Mouse (Mus musculus): ENCODE measurements around the gene Gpam.
"Not testable (repeated sequence)": the region's sequence is repeated elsewhere in the genome, so short reads cannot be mapped to it uniquely, and the experiment has no call there.

The Gpam gene

DNA sequence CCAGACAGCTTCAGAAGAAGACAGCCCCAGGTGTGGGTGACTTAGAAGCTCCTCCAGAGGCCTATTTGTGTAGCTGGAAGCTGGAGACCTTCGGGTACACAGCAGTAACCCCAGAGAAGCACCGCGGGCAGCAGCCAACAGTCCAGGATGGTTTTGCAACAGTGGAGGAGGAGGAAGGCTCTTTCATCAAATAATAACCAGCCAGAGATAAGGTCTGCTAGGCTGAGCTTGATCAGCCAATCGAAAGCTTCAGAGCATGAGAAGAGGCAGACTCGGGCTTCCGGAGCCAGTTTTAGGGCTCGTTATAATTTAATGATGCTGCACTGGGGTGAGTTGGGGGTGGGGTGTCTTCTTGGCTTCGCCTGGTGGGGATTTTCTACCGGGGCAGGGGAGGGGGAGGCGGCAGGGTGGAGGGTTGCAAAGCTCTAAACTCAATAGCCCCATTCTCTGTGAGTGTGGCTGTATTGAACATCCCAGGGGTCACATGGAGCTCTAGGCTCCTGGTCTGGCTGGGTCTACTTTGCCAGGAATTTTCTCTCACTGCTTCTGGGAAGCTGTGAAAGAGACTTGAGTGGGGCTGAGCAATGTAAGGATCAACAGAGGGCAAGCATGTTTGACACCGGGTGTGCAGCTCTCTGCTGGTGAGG is at the start of gene Gpam:
TSS of gene Gpam (minus strand) at position 167 of the 647 bp plus-strand sequence.
- DNase-seq (ENCODE audit: low read depth, low spot score), result no peak

DNA sequence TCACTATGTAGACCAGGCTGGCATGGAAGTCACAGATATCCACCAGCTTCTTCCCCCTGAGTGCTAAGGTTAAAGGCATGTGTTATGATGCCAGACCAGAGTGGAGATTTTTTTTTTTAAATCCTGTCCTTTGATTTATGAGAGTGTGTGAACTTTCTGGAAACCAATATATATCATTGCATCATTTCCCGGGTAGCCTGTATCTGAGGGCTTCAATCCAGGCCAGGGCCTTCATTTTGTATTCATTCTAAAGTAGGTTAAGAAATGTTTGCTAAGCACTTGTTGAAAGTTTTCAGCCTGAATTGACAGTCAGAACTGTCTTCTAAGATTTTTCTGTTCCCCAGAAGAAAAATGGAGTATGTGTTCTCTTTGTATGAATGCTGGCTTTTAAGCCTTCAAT is 44.5 kb upstream of the Gpam start:
- DNase-seq (ENCODE audit: low read depth, low spot score), result no peak

DNA sequence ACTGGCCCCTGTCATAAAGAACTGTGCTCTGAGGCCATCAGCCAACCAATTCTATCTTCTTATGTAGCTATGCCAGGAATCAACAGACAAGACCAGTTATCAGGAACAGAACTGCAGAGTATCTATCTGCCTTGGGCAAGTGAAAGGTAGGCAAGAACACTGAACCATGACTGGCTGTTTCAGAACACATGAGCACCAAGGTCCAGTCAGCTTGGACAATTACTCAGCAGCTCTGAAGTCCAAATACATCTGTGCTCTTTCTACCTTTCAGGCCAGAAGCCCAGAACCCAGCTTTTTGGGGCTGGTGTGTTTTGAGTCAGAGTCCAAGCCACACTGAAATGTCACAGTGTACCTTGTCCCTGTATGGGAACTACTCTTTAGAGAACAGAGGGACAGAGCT is 43.4 kb upstream of the Gpam start:
- DNase-seq (ENCODE audit: low read depth, low spot score), result no peak

DNA sequence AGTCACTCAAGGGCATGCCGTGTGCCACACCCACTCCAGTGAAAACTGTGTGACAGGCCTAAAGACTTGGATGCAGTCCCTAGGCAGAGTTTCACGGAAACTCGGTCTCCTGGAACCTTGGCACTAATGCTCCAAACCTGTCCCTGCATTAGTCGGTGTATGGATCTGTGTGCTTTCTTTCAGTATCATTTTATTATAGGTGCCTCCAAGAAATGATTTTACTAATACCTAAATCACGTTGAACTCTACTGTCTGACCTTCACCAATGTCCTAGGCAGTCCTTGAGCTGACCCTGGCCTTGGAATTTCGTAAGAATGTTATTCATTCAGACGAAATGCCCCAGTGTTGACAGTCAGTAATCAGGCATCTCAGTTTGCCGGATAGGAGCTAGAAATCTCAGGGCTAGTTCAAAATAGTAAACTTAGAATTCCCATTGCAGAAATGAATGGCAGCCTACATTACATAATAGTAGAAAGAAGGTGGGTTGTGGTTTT is 42.2 kb upstream of the Gpam start:
- DNase-seq (ENCODE audit: low read depth, low spot score), result not testable (repeated sequence)

DNA sequence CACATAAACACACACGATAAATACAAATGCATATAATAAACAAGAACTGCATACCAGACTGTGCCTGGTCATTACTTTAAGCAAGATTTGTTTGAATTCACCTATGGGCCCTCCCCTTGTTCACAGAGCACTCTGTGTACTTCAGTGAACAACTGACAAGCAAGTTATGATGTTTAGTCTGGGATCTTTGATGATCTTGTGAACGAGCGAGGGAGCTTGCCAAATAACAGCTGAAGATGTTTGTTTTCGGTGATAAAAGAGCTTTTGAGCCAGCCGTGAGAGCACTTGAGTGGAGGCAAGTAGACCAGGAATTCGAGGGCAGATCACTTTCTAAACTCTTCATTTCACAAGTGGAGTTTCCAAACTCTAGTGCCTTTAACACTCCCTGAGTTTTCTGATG is 41.3 kb upstream of the Gpam start:
- DNase-seq (ENCODE audit: low read depth, low spot score), result no peak

DNA sequence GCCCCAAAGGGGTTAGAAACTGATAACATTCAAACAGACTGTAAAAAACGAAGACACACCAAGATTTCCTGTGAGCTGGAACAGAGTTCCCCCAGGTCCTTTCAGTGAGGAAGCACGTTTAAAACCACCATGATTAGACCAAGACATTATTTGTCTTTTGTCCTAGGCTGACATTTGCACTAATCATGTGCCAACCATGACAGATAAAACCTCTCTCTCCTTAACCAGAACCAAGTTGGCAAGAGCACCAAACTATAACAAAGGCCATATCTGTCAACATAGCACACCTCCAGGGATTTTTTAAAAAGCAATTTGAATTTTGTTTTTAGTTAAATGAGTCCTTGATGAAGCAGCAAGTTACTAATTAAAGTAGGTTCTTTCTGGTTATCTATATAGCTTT is 40.7 kb upstream of the Gpam start:
- DNase-seq (ENCODE audit: low read depth, low spot score), result no peak

DNA sequence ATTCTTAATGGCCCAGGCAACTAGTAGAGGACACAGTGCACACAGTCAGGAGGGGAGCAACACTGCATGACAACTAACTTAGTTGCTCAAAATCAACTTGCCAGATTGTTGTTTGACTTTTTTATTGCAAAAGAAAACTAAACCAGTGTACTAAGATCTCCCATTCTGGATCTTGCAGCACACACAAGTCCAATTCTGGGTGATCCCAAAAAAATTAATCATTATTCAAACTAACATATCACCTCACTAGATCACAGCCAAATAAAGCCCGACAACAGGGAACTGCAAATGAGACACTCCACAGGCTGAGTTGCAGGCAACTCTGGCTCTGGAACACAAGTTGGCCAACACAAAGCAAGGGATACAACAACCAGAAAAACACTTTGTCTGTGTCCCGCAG is 39.7 kb upstream of the Gpam start:
- DNase-seq (ENCODE audit: low read depth, low spot score), result no peak

DNA sequence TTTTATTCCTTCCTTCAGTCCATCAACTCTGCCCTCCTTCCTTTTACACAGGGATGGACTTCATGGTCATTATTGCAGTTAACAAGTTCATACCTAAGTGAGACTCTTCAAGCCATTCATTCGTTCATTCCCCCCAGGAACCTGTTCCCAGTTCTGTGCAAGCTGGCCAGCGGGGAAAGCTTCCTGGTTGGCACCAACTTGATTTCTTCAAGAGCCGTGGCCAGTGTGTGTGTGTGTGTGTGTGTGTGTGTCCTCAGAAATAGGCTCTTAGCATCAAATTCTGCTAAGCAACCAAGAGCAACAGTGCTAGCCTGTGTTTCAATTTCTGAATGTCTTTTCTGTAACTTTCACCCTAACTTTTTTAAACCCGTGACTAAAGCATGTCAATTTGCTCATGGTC is 38.9 kb upstream of the Gpam start:
- DNase-seq (ENCODE audit: low read depth, low spot score), result no peak

DNA sequence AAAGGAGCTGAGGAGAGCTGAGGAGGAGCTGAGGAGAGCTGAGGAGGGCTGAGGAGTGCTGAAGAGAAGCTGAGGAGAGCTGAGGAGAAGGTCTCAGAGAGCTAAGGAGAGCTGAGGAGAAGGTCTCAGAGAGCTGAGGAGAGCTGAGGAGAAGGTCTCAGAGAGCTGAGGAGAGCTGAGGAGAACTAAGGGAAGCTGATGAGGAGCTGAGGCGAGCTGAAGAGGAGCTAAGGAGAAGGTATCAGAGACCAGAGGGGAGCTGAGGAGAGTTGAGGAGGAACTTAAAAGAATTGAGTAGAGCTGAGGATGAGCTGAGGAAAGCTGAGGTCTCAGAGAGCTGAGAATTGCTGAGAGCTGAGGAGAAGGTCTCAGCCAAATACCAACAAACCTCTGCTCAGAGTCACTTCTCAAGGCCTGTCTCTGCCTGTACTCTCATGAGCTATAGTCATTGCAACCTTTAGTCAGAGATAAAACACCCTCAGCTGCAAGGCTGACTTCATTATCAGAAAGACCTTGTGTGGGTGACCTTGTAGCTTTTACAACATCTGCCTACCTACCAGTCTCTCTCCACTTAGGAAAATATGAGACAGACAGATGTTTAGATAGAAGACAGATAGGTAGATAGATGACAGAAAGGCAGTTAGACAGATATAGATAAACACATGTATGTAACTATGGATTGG is 38.3 kb upstream of the Gpam start:
- no peak for DNase-seq (ENCODE audit: low read depth, low spot score)

DNA sequence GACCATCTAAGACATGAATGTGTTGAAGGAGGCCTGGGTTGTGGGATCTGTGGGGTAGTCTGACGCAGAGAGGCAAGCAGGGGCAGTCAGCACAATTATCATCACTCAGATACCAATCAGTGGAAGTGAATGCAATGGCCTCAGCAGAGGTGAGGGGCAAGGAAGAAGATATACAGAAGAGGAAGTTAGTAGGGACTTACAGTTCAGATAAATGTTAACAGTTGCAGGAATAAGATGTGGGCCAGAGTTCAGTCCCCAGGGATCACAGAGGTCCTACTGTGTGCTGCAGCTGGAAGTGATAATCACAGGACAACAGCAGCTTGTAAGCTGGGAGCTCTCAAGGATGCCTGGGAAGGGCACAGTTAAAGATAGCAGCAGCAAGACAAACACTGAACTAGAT is 37.1 kb upstream of the Gpam start:
- no peak for DNase-seq (ENCODE audit: low read depth, low spot score)

DNA sequence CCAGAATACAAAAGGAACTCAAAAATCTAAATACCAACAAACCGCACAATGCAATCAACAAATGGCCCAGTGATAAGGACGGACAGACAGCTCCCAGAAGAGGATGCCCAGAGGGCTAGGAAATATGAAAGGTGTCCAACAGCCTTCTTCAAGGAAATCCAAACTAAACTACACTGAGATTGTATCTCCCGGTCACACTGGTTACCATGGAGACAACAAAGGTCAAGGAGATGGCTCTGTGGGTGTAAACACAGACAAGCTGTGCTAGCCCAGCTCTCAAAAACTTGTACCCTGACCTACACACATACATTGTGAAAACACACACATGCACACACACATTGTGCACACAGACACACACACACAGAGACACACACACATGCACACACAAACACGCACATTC is 35.2 kb upstream of the Gpam start:
- no peak for DNase-seq (ENCODE audit: low read depth, low spot score)

DNA sequence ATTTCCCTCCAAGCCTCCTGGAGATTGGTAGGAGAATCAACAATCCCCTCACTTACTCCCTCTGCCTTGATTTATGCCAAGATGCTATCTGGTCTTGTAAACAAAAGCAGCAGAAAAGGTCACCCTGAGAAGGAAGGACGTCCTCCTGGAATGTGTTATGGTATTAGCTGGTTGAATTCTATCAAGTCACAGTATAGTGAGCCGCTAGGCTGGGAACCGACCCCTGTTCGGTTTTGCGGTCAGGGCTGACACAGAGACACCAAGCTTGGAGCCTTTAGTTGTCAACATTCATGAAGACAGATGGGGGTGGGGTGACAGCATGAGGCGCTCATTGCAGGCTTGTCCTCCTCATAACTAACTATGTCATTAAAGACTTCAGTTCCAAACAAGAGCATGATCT is 32.8 kb upstream of the Gpam start:
- DNase-seq (ENCODE audit: low read depth, low spot score), result no peak

DNA sequence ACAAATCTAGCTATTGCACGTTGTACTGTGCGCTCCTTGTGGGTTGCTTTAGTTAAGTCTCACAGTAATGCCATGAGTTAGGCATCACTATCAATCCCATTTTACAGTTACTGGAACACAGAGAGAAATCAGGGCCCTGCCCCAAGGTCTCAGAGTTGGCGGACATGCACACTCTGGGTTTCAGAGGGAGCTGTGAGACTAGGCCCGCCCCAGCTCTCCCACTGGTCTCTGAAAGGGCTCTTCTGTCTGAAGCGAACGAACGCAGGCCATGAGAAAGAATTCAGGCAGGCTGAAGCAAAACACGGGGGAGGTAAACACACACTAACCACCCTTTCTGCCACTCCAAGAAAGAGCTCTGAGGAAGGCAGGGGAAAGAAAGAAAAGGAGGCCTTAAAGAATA is 31.6 kb upstream of the Gpam start:
- DNase-seq (ENCODE audit: low read depth, low spot score), result no peak

DNA sequence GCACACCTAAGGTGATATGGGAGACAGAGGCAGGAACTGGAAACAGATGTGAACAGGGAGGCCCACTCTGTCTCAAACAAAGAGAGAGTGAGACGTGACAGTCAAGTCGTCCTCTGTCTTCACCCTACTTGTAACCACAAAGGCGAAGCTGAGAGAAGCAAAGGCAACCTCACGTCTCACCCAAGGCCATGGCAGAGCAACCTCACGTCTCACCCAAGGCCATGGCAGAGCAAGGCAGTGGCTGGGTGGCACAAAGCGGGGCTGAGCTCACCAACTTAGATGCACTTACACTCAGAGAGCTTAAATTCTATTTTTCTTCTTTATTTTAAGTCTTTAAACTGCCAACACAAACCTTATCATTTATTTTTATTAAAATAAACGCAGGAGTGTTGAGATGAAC is 30.0 kb upstream of the Gpam start:
- no peak for DNase-seq (ENCODE audit: low read depth, low spot score)

DNA sequence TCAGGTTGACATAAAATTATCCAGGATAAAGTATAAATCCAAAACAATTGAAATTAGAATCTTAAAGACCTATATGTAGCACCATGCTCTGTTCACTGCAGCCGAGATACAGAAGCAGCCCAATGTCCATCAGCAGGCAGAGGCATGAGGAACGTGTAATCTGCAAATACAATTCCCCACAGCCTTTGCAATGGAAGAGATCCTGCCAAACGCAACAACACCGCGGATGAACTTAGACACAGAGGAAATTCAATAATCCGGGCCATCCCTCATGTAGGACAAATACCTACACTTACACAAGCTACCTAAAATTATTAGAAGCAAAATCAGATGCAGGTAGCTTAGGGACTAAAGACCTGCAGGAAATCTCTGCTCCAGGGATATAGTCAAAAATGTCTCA is 25.9 kb upstream of the Gpam start:
- no peak for DNase-seq (ENCODE audit: low read depth, low spot score)

DNA sequence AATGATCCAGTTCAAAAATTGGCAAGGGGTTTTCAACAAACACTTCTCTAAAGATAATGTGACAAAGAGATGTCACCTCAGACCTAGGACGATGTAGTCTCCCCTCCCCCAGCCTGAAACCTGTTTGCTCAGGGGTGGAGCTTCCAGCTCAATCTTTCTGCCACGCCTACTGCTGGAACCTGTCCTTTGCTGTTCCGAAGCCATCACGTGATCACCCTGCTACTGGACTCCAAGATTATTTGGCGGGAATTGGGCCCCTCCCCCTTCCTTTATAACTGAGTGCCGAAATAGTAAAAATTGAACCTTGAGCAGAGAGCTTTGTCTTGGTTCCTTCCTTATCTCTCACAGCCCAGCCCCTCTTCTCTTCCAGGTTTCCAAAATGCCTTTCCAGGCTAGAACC is 25.2 kb upstream of the Gpam start:
- DNase-seq (ENCODE audit: low read depth, low spot score), result not testable (repeated sequence)

DNA sequence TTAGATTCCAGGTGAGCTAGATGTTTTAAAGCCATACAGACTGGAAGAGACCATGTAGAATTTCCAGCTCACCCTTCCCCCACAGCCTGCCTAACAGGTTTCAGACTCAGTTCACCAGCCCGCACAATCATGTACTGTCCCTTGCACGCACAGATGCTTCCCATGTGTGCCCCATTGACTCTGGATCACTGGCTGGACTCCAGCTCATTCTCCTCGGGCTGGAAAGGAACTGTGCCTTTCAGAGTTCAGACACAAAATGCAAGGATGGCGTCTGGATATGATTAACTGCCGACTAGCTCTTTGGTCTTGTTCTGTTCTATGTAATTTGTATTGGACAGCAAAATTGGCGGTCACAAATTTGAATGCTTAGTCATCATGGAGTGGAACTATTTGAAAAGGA is 22.6 kb upstream of the Gpam start:
- DNase-seq (ENCODE audit: low read depth, low spot score), result no peak

DNA sequence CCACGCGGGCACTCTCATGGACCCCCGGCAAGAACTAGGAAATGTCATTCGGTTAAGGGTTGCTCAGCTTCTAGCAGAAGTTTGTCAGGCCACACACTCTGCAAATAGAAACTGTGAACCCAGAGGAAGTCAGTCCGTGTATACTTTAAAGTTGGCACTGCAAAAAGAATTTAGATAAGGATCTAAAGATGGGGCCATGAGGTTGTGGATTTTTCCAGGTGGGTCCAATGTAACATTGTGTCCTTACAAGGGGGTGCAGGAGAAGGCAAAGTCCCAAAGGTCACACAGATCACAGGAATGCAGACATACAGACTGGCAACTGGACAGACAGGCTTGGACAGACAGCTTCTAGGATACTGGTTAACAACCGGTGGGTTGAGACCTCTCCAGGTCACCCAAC is 21.1 kb upstream of the Gpam start:
- DNase-seq (ENCODE audit: low read depth, low spot score), result no peak

DNA sequence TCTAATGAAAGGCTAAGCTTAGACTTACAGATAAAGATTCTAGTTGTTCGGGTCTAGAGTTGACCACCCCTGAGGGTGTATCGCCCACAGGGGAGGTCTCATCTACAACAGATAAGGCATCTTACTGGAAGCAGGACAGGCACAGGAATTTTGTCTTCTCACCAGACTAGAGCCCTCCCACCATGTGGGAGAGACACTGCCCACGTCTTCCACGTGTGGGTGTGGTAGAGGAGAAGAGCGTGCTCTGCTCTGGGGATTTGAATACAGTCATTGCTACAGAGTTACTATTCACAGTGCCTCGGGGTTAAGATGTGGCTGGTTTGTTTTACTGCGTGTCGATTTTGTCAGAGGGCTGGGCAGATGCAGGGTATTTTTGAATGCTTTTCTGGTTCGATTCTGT is 20.5 kb upstream of the Gpam start:
- no peak for DNase-seq (ENCODE audit: low read depth, low spot score)

DNA sequence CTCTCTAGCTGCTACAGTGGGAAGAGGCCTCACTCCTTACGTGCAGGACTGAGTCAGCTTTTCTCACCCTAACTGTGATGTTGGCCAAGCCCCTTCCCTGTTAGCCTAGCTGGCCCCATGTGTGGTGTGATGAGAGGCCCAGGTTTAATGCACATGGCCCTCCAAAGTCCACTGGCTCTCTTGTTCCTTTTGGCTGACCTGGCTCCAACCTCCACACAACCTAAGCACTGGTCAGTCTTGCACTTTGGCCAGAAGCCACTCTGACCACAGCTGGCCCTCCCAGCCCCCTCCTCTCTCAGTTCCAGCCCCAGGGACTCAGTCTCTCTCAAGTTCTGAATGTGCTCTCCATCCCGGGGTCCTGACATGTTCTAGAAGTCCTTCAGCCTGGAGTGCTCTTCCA is 18.1 kb upstream of the Gpam start:
- no peak for DNase-seq (ENCODE audit: low read depth, low spot score)

DNA sequence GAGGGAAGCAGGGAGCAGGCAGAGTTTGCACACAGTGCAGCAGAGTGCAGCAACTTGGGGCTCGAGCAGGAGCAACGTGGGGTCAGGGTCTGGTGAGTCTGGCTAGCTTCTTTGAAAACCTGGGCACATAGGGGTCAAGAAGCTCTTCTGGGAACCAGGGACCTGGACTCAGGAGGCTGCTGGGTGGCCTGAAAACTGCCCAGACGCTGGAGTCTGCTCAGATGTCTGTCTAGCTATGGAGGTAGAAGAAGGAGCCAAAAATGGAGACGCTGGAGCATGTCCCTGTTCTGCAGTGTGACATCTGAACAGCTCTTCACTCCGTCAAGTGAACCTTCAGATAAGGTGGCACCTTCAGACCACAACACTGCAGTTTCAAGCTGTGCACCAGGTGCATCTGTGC is 17.7 kb upstream of the Gpam start:
- no peak for DNase-seq (ENCODE audit: low read depth, low spot score)

DNA sequence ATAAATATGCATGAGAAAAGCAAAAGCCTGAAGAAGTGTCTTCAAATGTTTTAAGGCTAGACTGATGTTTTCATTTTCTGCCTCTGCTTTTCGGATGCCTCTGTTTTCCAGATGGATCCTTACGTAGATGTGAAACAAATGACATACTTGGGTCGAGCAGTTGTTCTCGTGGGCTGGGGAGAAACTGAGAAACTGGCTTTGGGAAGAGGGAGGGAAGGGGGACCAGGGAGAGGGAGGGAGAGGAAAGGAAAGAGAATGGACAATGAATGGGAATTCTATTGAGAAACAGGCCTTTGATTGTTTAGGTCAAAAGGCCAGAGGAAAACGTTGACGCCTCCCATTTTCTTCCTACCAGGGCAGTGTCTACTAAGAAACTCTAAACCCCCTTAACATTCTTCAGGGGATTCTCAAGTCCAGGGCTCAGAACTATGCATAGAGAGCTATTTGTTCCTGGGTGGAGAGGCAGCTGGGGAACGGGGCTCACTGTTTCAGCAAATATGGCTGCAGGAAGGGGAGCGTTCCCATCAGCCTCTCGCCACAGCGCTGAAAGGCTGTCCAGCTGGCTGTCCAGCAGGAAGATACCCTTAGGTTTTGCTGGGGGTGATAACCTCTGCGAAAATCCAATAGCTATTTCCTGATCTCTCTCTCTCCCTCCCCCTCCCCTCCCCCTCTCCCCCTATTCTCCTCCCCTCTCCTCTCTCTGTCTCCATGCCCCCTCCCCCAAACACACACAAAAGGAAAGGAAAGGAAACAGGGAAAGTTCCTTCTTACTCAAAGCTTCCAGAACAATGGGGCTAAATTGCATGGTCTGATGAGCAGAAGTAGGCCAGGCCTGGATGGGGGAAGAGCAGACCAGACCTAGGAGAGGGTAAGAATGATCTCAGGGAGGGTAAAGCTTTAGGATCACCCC is 16.6 kb upstream of the Gpam start:
- no peak for DNase-seq (ENCODE audit: low read depth, low spot score)

DNA sequence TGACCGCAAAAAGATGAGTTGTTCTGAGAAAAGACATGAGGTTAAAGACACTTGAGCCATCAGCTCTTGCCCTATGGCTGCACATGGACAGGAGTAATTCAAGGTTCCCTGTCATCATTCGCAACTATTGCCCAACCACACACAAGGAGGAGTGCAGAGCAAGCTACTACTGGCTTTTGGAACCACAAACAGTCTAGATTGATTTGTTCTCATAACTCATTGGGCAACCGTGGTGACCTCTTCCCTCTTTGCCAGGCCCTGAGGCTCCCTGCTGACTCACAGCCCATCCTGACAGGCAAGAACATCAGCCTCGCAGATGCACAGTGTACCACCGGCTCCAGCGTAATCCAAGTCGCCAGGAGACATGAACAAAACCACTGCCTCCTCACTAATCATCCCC is 12.3 kb upstream of the Gpam start:
- no peak for DNase-seq (ENCODE audit: low read depth, low spot score)
